Mouse (Mus musculus): ENCODE measurements around the gene Rptor.

DNA sequence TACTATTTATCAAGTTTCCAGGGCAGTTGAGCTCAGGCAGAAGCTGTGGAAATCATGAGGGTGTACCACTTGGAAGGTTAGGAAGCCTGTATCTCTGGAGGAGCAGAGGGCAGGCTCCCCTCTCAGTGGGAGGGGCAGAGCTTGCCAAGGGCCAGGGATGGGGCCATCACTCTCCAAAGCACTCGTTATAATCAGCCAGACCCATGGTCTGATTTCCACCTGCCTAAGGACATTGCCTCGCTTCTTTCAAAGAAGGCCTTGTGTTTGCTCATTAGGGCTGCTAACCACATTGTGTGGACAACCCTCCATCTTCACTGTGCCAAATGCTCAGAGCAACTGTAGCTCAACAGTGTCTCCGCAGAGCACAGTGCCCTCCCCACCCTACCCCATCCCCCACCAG lies 215.2 kb downstream of the Rptor start:
- TF ChIP-seq CTCF (IDR thresholded peaks at IDR 0.05; ENCODE audit: low read depth) = no peak
- no peak for TF ChIP-seq EP300 (IDR thresholded peaks at IDR 0.05; ENCODE audit: low read depth)

All from liver, postnatal 0 days (tissue).